Comparison of ENCODE assay signal across 8 mouse cellular contexts in the genomic region with DNA sequence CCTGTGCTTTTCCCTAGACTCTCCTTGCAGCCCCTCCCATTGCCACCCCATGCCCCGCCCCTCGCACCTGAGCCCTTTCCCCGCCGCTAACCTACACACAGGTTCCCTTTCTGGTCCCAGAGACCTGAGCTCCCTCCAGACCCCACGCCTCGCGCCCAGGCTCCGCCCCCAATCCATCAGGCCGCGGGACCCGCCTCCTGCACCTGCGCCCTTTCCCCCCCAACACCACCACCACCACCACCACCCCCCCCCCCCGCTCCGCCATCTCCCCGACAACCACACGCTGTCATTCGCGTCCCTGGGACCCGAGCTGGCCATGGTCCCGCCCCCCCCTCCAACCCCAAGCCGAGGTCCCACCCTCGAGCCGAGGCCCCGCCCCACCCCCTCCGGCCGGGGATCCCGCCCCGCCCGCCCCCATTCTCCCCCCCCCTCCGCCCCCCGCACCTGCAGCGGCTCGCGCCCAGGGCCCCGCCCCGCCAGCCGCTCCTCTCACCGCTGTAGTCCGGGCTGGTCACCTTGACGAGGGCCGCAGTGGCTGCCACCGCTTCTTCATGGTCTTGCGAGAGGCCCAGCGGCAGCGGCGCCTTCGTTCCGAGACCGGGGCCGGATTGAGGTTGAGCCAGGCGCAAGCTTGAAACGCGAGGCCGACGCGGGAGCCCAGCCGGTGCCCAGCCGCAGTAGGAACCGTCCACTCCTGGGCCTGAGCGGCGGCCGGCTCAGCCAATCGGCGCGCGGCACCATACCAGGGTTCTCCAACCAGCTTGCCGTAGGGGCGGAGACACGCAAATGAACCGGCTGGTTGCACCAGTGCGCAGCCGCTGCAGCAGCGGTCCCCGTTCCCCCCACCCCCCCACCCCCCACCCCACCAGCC. TPM values are rescaled to one million over a fixed set of nuclear protein-coding genes. Genes with fewer than 3 reads are reported as not detected.
A peak's percentile ranks its signal among the peaks of the same experiment; 100 is the strongest.
DNase-seq lines count a peak whose midpoint lies in the region; ATAC-seq and TF ChIP-seq lines count a peak whose summit lies in the region.

A gene (minus strand): TSS at position 710 of the 871 bp plus-strand sequence.

- TF ChIP-seq EP300 in MEL (IDR thresholded peaks at IDR 0.05; ENCODE audit: low read depth in 1 of 2, low read length in 2 of 2) = no peak

- H3K36me3 ChIP-seq in MEL (ENCODE audit: control insufficient read depth in 1 of 2, insufficient read depth in 2 of 2, low read length in 2 of 2) = no peaks in the 10 kb centered on the region; a peak in 1 of 4 replicates
- H3K36me3 ChIP-seq in forebrain, postnatal 0 days (ENCODE audit: insufficient read depth) = peaks cover 11% of the 10 kb centered on the region; the same call in 1 of the 2 replicates
- H3K36me3 ChIP-seq in lung, embryonic 15.5 days = no peaks in the 10 kb centered on the region

- H3K9me3 ChIP-seq in MEL (replicated peaks; ENCODE audit: insufficient read depth, low read length) = no peaks in the 10 kb centered on the region
- H3K9me3 ChIP-seq in forebrain, postnatal 0 days (ENCODE audit: low read length) = no peaks in the 10 kb centered on the region
- no peaks in the 10 kb centered on the region for H3K9me3 ChIP-seq in lung, embryonic 15.5 days

- H3K4me1 ChIP-seq in MEL (ENCODE audit: control insufficient read depth in 1 of 2, insufficient read depth in 2 of 2, low read length in 2 of 2) = peaks cover 0 to 3% of the 10 kb centered on the region in 2 experiments; a peak in 1 of 4 replicates
- H3K4me1 ChIP-seq in cerebellum, adult 2 months (ENCODE audit: control insufficient read depth, insufficient read depth, low read length) = peaks cover 17% of the 10 kb centered on the region; the same call in 1 of the 2 replicates
- H3K4me1 ChIP-seq in forebrain, postnatal 0 days (ENCODE audit: insufficient read depth) = peaks cover 16% of the 10 kb centered on the region; the same call in 1 of the 2 replicates
- H3K4me1 ChIP-seq in lung, embryonic 15.5 days = peaks cover 10% of the 10 kb centered on the region

- no peak for TF ChIP-seq RAD21 in MEL (IDR thresholded peaks at IDR 0.05; ENCODE audit: low read depth, low read length)

- peak within 1 kb of the TSS; percentile 69 for H3K9ac ChIP-seq in MEL (ENCODE audit: control insufficient read depth, low read depth, low read length, poor library complexity, severe bottlenecking)
- H3K9ac ChIP-seq in forebrain, postnatal 0 days = peak within 1 kb of the TSS; percentile 90
- H3K9ac ChIP-seq in lung, embryonic 15.5 days = peak within 1 kb of the TSS; percentile 59

- peak within 1 kb of the TSS; percentile 32 for H3K27ac ChIP-seq in MEL (ENCODE audit: control insufficient read depth, low read depth, low read length)
- H3K27ac ChIP-seq in cerebellum, adult 2 months (ENCODE audit: insufficient read depth, low read length) = peak within 1 kb of the TSS; percentile 85
- H3K27ac ChIP-seq in forebrain, postnatal 0 days (ENCODE audit: low read depth, low read length) = peak within 1 kb of the TSS; percentile 99
- peak within 1 kb of the TSS; percentile 98 for H3K27ac ChIP-seq in lung, embryonic 15.5 days

- peak within 1 kb of the TSS; percentile 69 for H3K4me2 ChIP-seq in forebrain, postnatal 0 days (ENCODE audit: low read depth)
- H3K4me2 ChIP-seq in lung, embryonic 15.5 days = peak within 1 kb of the TSS; percentile 73

- H3K27me3 ChIP-seq in MEL (ENCODE audit: control insufficient read depth in 1 of 2, insufficient read depth in 2 of 2, low read length in 2 of 2) = no peaks in the 10 kb centered on the region; a peak in 1 of 4 replicates
- no peaks in the 10 kb centered on the region for H3K27me3 ChIP-seq in cerebellum, adult 2 months (ENCODE audit: control insufficient read depth, insufficient read depth, low read length)
- no peaks in the 10 kb centered on the region for H3K27me3 ChIP-seq in forebrain, postnatal 0 days (ENCODE audit: insufficient read depth, low read length)
- H3K27me3 ChIP-seq in lung, embryonic 15.5 days = no peaks in the 10 kb centered on the region

- no peak for TF ChIP-seq CTCF in MEL (IDR thresholded peaks at IDR 0.05 in 2 of 3, conservative IDR thresholded peaks at IDR 0.05 in 1 of 3; ENCODE audit: control insufficient read depth in 1 of 3, insufficient read depth in 1 of 3, low read depth in 2 of 3, low read length in 3 of 3, poor library complexity in 1 of 3, severe bottlenecking in 1 of 3)
- no peak for TF ChIP-seq CTCF in cerebellum, adult 2 months (IDR thresholded peaks at IDR 0.05; ENCODE audit: borderline replicate concordance, insufficient read depth, low read depth, low read length)
- TF ChIP-seq CTCF in forebrain, postnatal 0 days (IDR thresholded peaks at IDR 0.05; ENCODE audit: low read depth) = no peak

- peak; percentile 99 for ATAC-seq in forebrain, postnatal 0 days
- peak; percentile 98 for ATAC-seq in lung, embryonic 15.5 days (ENCODE audit: borderline replicate concordance, extremely low read depth, low FRiP score, low TSS enrichment)

- WGBS in cerebellum, adult 2 months = under 1% methylated on average over 65 of the region's 74 CpGs
- WGBS in forebrain, postnatal 0 days = 4% methylated on average over 47 of the region's 74 CpGs
- WGBS in lung, embryonic 15.5 days = under 1% methylated on average over 55 of the region's 74 CpGs

- H3K4me3 ChIP-seq in MEL (ENCODE audit: control insufficient read depth in 1 of 2, insufficient read depth in 1 of 2, low read depth in 2 of 2, low read length in 2 of 2) = peak within 1 kb of the TSS; percentile 62 to 100
- peak within 1 kb of the TSS; percentile 95 for H3K4me3 ChIP-seq in cerebellum, adult 2 months (replicated peaks; ENCODE audit: insufficient read depth, low read depth, low read length)
- peak within 1 kb of the TSS; percentile 79 for H3K4me3 ChIP-seq in forebrain, postnatal 0 days (ENCODE audit: low read depth, low read length)
- H3K4me3 ChIP-seq in lung, embryonic 15.5 days = peak within 1 kb of the TSS; percentile 74

- DNase-seq in MEL (ENCODE audit: low read depth, low spot score) = peak; percentile 97
- DNase-seq in cerebellum, adult 2 months = peak; percentile 99 to 100
- DNase-seq in forebrain, postnatal 0 days = peak; percentile 97
- peak; percentile 97 for DNase-seq in heart, postnatal 4 days
- peak; percentile 97 to 98 for DNase-seq in layer of hippocampus, adult 8-10 months (ENCODE audit: low spot score in 2 of 2)
- DNase-seq in ovary, adult 18-20 months (ENCODE audit: low spot score) = peak; percentile 98
- DNase-seq in thymus, postnatal 0 days (ENCODE audit: low spot score) = peak; percentile 95

- TF ChIP-seq POLR2A in MEL (IDR thresholded peaks at IDR 0.05; ENCODE audit: control insufficient read depth in 1 of 2, insufficient read depth in 1 of 2, low read depth in 1 of 2, low read length in 2 of 2, poor library complexity in 1 of 2) = peak; percentile 33 to 48; a peak in 2 of 4 replicates
- TF ChIP-seq POLR2A in cerebellum, adult 2 months (IDR thresholded peaks at IDR 0.05; ENCODE audit: borderline replicate concordance, insufficient read depth, low read length) = peak; percentile 80

- H3K79me2 ChIP-seq in MEL (ENCODE audit: control insufficient read depth, insufficient read depth, low read length, poor library complexity) = no peaks in the 10 kb centered on the region

TF ChIP-seq in MEL, 35 proteins besides CTCF, POLR2A, EP300 and RAD21:
- TF ChIP-seq RCOR1 (IDR thresholded peaks at IDR 0.05; ENCODE audit: low read depth, low read length) (no peak), MAZ (IDR thresholded peaks at IDR 0.05; ENCODE audit: low read depth, low read length) (peak; percentile 62; the same call in 1 of the 2 replicates), NRF1 (IDR thresholded peaks at IDR 0.05; ENCODE audit: insufficient read depth, low read depth, low read length, poor library complexity, severe bottlenecking) (peak; percentile 73), CHD2 (IDR thresholded peaks at IDR 0.05; ENCODE audit: low read length) (peak; percentile 33; the same call in 1 of the 2 replicates)

RNA-seq across cellular contexts. Expression of the gene that starts here (rescaled TPM):
- 0.89 and 1.1 TPM in 2 replicates for total RNA-seq in MEL (2012; rRNA removed)
- 1 to 10 TPM in 1 of 2 experiments, not detected in 1; 2.6 TPM for polyA plus RNA-seq in MEL (2012; ENCODE audit: insufficient read depth in 1 of 2, insufficient read length in 2 of 2, low read depth in 1 of 2, low replicate concordance in 2 of 2, missing spikeins in 1 of 2)
- polyA plus RNA-seq in cerebellum, adult 2 months (2012; rRNA removed) = 48.7 and 52.4 TPM in 2 replicates
- total RNA-seq in forebrain, postnatal 0 days (2014; rRNA removed) = 55.0 and 66.9 TPM in 2 replicates
- polyA plus RNA-seq in forebrain, postnatal 0 days (2015; fragmentation: Nextera tagmentation; extraction: Ambion mirVana) = 16.6 and 24.6 TPM in 2 replicates
- 1 to 10 TPM; 8.7 to 8.8 TPM for total RNA-seq in heart, postnatal 4 days (2021)
- total RNA-seq in layer of hippocampus, adult 8-10 months (2022) = 10 to 100 TPM; 57.9 to 79.2 (median 69.1) TPM
- 4.0 and 4.5 TPM in 2 replicates for polyA plus RNA-seq in lung, embryonic 15.5 days (2015; fragmentation: Nextera tagmentation; extraction: Ambion mirVana)
- 3.9 and 5.5 TPM in 2 replicates for polyA plus RNA-seq in thymus, postnatal 0 days (2015; fragmentation: Nextera tagmentation; extraction: Ambion mirVana)

Comparison
In these comparisons a context has a peak if more than half of its experiments do, and no peak if none do; other contexts are left out.
1. Peak in every context shown above with its lines: DNase-seq, ATAC-seq, H3K4me3 ChIP-seq and H3K27ac ChIP-seq.
2. H3K27ac ChIP-seq: peak in every context shown above with its lines; median percentile 99 in forebrain, postnatal 0 days; 98 in lung, embryonic 15.5 days; 85 in cerebellum, adult 2 months; 32 in MEL.